Mouse (Mus musculus) large intestine, adult 2 months (tissue): ENCODE data around the gene Cped1. TPM values are rescaled to one million over a fixed set of nuclear protein-coding genes. Genes with fewer than 3 reads are reported as not detected.
"Not testable (repeated sequence)": the region's sequence is repeated elsewhere in the genome, so short reads cannot be mapped to it uniquely, and the experiment has no call there.

Experiments used
- DNase-seq: peaks from one replicate; pipeline ENCODE4 v3.0.0-alpha.2; 2012; ENCODE audit warnings: low read depth, low spot score
- WGBS: fragments of 180-500 bp; shearing (Covaris S2); methylation state at CpG from one replicate; pipeline ENCODE4 v1.1.7; 2018; 5-methylcytosine and 5-hydroxymethylcytosine counted together
- polyA plus RNA-seq: library from polyadenylated mRNA; depleted of rRNA; stranded (reverse); fragments of >200 nt; gene quantifications from 2 replicates; pipeline ENCODE4 v1.2.3, GENCODE M21; 2012

The Cped1 gene
- polyA plus RNA-seq, 1 experiment = 3.9 TPM

DNA sequence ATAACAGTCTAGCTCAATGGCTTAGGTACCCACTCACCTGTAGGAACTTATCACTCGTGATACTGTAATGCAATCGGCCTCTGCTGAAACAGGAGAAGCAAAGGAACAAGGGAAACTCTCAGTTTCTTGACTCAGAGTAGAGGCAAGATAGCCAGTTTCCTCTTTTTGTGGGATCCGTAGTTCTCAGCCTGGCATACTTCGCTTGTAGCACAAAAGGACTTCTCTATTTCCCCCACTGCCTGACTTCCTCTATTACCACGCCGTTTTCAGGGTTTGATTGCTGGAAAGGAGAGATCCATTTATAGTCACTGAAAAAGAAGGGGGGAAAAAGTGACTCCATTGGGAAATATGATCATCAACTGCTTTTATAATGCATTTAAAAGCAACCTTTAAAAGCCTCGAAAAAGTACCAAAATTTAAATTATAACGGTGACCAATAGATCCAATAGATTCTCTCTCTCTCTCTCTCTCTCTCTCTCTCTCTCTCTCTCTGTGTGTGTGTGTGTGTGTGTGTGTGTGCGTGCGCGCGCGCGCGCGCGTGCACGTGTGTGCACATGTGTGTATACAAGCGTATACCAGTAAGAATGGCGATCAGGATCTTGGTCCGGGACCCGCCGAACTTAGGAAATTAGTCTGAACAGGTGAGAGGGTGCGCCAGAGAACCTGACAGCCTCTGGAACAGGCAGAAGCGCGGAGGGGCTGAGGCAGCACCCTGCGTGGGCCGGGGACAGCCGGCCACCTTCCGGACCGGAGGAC, 139.0 kb downstream of the Cped1 start:
- 89% methylated on average over 24 of the region's 31 CpGs for WGBS
- not testable (repeated sequence) for DNase-seq

DNA sequence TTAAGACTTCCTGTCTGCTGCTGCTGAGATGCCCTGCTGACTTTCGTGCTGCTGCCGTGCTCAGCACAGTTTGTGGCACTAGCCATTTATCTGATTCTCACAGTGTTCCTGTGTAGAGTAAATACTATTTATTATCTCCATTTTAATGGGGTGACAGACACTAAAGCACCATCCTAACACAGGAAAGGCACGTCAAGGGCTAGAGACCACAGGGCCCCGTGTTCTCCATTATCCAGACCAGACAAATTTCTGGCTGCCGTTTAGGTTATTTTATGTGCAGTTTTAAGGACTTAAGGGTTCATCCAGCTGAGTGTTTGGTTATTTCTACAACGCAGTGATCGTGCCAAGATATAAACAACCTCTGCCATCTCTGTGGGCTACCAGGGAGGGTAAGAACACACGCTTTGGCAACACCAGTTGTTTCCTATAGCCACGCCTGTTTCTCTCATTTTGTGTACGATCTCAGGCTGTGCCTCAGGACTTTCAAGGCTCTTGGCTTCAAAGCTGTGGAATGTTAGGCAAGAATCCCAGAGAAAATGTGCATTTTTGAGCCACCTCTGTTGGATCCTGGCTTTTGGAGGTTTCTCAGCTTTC, 149.4 kb downstream of the Cped1 start:
- WGBS = 40% methylated on average over 10 of the region's 10 CpGs

DNA sequence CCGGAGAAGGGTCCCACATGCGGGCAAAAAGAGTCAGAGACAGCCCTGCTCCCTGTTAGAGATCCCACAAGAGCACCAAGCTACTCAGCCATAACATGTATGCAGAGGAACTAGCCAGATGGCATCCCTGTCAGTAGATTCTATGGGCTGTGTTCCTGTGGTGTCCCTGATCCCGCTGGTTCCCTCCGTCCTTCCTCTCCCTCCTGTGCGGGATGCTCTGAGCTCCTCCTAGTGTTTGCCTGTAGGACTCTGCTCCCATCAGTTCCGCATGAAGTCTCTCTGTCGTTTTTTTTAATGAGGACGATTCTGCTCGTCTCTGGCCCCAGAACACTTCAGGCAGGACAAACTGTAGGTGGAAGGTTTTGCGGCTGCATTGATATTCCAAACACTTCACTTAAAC, 151.1 kb downstream of the Cped1 start:
- WGBS = 69% methylated on average over 10 of the region's 10 CpGs
- DNase-seq = no peak

More for the DNA sequence above, 149.4 kb downstream of the Cped1 start:
- no peak for DNase-seq

DNA sequence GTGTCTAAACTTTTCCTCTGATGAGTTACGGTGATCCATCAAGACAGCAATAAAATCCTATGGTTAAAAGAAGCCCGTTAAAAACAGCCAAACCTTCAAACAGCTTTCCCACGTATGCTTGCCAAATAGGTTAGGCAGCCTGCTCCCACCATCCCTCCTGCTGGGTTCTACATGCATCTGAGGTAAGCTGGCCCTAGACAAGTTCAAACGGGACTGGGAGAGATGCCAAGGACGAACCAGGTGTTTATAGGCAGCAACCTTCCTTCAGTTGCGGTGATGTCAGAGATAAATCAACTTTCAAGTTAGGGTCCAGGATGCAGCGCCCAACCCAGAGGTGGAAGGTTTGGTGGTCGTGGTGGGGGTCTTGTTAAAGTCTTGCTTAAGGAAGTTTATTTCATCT, 155.1 kb downstream of the Cped1 start:
- WGBS = 26% methylated on average over 8 of the region's 8 CpGs
- no peak for DNase-seq

DNA sequence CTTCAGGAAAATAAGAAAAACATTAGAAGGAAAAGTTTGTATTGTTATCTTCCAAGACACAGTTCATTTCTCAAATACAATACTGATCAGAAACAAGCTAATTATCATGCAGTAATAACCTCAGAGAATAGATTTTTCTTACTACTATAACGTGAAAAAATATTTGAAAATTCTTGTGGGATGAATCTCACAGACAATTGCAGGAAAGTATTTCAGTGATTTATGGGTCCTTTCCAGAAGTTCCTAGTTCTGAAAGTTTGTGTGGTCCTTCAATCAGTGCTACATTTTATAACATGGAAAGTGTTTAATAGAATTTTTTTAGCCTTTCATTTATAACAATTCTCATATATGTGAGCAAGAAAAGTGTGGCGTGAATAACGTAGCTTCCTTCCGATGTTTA, 161.5 kb downstream of the Cped1 start:
- no peak for DNase-seq
- WGBS = 86% methylated on average over 4 of the region's 4 CpGs

DNA sequence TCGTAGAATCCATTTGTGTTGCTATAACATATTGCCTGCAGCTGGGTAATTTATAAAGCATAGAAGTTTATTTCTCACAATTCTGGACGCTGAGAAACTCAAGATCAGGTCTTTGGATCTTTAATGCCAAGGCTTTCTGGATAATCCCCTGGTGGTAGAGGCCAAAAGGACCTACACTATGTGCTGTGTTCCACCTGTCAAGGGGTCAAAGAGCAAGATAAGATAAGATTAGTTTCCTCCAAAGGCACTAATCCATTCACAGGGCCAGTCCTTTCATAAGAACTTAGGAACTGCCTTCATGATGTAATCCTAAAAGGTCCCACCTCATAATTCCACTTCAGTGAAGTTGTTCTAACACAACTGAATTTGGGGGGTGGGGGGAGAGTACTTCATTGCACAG, 162.8 kb downstream of the Cped1 start:
- no peak for DNase-seq
- WGBS = 82% methylated on average over 2 of the region's 2 CpGs

DNA sequence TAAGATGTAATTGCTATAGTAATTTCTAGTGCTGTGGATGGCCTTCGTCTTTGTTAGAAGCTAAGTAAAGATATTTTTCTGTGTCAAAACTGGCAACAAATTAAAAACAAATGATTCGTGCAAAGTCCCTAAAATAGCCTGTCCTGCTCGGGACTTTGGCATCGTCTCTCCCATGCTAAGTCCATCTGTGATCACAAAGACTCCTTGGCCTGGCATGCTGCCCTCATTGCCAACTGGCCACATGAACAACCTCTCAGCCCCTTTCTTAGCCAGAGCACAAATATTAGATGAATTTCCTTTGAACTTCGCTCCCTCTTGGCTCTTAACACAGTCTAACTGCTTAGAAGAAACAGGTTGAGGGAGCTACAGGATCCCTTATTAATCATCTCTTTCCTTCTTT, 171.7 kb downstream of the Cped1 start:
- 57% methylated on average over 5 of the region's 5 CpGs for WGBS
- no peak for DNase-seq

DNA sequence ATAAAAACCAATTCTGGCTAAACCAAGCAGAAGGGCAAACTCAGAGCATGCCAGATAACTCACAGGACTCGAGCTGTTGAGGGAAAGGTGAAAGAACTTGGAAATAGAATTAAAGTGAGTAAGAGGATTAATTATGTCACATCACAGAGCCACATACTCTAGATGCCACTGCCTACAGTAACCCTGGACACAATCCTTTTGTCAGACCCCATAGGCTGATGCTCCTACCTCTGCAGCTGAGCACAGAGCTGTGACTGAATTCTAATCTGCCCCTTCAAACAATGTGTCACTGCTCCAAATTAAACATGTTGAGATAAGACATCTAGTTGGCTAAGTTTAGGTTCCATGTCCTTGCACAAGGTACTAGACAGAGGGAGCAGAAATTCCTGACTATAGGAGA, 176.2 kb downstream of the Cped1 start:
- no peak for DNase-seq
- WGBS = 46% methylated on average over 1 of the region's 1 CpGs

DNA sequence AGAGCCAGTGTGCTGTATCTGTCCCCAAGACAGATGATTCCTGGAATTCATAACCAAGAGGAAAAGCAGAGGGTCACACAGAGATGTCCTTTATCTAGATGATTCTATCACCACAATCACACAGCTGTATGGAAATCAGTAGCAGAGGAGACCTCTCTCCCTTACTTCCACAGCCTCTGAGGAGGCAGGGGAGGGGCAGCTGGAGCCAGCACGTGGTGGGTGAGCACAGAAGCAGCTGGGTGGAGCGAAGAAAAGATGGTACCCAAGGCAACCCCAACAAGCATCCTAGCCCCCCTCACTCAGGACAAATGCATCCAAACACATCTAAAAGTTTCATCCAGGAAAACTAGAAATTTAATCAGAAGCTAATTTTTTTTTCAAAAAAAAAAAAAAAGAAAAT, 182.7 kb downstream of the Cped1 start:
- DNase-seq = no peak
- 60% methylated on average over 2 of the region's 2 CpGs for WGBS

DNA sequence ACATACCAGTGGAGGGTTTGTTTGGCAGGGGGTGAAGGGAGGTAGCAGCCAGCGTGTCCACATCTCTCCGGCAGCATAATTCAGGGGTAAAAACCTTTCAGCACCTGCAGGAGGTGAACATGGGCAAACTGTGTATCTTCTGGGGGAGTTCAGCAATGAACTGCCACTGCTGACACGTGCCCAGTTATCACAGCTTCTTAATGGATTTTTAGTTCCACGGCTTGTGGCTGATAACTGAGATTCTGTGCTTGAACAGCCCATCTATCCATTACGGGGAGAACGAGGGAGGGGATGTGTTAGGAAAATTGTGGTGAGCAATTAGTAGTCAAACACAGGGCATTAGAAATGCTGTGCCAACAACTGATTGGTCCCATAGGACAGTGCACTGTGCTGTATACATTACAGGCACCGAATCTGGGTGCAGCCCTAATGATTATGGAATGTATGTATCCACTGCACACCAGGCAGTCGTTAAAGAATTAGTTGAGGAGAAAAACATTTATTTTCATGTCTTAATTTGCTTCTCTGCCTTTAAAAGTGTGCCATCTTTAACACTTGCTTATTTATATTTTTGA, 193.1 kb downstream of the Cped1 start:
- WGBS = 79% methylated on average over 8 of the region's 8 CpGs
- DNase-seq = no peak

DNA sequence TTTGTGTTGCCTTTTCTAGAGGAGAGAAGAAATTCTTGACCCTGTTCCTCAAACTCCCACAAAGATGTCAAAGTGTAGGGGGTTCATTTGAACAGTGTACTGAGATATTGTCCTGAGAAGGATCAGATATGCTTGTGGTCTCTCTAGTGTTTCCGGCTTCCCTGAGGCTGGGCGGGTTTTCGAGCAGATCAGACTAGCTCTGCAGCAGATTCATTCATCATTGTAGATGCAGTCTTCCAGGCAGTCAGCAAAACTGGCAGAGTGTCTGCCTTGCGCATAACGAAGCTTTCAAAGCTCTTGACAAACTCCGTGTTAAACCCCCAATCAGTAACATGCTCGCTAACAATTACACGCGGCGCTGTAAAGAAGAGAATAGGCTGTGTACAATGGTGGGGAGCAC, 194.6 kb downstream of the Cped1 start:
- WGBS = 84% methylated on average over 10 of the region's 10 CpGs
- no peak for DNase-seq

DNA sequence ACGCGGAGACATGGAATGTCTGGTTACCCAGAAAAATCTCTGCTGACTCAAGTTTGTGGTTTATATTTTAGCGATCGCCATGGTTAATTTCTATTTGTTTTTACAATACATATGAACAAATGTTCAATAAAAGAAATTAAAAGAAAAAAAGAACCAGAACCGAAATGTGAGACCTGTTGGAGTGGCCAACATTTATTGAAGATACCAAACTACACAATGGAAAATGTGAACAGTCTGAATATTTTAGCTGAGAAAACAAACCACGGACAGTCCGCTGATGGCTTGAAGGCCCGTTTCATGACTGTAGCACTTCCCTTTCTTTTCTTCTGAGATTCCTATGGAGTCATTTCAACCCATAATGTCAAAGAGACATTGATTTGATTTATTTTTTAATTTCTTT, 201.3 kb downstream of the Cped1 start:
- no peak for DNase-seq
- WGBS = 86% methylated on average over 8 of the region's 8 CpGs

DNA sequence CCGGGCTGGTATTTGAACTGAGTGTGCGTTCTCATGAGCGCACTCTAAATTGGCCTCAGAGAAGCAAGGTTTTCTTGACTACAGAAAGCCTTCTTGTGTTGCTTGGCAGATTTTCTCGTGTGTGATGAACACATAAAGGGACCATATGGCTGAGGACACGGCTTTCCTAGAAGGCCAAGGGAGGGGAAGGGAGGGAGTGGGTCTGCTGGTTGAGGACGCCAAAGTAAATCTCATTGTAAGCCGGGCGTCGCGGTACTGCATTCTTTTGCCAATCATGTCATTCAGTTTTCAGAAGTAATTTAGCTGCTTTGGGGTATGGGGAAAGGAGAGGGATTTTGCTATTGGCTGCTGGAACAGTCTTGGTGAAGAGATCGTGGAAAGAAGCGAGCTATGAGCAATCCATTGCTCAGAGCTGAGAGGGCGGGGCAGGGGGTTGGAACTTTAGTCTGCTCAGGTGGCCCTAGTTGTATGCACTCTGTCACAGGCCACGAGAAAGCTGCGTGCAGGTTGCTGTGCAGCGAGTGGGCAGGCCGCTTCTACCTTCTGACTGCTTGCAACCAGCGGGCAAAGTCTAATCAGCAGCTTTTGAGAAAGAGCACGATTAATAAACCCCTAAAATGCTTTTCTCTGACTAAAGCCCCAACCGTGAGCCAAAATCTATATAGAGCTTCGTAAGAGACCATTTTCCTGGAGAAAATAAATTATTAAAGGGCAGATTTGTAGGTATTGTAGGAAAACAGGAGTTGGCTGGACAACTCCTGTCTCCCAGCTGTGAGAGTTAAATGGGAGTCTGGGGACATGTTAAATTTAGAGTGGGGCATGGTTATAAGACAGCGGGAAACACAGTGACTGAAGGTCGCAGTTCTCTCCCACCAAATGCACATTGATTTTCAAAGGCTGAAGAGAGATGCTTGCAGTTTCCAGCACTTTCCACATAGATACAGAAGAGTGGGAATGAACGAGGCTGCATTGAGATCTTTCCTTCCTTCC, 203.9 kb downstream of the Cped1 start:
- 56% methylated on average over 24 of the region's 24 CpGs for WGBS

DNA sequence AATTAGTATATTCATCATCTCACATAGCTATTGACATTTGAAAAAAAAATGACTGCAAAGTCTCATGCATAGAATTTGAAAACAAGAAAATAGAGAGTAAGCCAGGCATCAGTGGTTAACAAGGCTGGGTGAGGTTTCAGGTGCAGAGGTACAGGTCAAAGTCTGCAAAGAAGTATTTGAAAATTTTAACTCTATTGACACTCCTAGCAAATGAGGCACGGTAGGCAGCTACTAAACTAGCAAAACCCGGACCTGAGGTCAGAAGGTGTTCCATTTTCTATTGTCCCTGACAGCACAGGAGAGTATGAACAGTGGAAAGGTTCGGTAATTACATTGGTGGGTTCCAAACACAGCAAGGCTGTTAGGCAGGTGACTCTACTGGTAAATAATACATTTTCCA, 212.9 kb downstream of the Cped1 start:
- WGBS = 32% methylated on average over 3 of the region's 3 CpGs
- DNase-seq = no peak

More for the DNA sequence above, 203.9 kb downstream of the Cped1 start:
- DNase-seq = no peak

DNA sequence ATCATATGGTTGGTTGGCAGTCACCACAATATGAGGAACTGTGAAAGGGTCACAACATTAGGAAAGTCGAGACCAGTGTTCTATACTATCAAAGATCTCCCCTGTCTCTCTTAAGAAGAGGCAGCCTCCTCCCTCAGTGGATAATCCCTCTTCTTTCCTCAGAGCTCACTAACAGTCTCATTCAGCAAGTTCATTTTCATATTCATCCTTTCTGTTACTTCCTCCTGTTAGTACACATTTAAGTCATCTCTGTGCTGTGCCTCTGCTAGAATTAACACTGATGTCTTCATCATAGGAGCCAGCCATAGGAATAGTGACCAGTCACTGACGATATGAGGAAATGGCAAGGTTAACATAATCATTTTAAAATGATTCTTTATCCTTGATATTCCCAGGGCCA, 213.8 kb downstream of the Cped1 start:
- DNase-seq = no peak
- 89% methylated on average over 2 of the region's 2 CpGs for WGBS

DNA sequence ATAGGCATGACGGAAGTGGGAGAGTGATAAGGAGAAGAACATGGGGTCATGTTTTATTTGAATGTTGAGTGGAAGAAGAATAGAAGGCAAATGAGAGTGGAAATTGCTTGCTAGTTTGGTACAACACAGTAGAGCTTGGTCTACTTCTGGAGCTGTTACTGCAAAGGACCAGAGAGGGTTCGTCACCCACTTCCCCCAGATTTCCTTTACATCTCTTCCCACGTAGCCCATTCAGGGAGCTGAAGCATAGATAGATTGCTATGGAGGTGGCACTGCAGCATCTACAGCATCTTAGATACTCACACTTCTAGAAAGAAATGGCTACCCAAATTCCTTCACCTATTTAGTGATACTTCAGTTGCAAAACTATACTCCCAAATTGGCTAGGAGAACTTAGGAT, 214.4 kb downstream of the Cped1 start:
- WGBS = 91% methylated on average over 3 of the region's 3 CpGs
- DNase-seq = no peak

DNA sequence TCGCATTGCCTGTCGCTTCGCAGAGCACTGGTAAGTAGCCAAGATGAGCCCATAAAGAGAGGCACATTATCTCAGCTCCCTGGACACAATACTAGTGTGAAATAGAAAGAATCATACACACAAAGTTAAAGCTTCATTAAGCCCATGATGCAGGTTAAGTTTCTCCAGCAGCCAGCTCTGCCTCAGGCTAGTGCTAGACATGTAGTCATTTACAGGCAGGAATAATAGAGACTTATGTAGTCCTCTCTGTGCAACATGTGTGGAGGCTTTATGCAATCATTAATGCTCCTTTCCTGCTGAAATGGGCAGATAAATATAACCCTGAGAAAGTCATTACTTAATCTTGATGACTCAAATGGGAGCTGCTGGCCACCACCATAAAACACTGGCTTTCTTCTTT, 216.2 kb downstream of the Cped1 start:
- WGBS = 73% methylated on average over 3 of the region's 3 CpGs

DNA sequence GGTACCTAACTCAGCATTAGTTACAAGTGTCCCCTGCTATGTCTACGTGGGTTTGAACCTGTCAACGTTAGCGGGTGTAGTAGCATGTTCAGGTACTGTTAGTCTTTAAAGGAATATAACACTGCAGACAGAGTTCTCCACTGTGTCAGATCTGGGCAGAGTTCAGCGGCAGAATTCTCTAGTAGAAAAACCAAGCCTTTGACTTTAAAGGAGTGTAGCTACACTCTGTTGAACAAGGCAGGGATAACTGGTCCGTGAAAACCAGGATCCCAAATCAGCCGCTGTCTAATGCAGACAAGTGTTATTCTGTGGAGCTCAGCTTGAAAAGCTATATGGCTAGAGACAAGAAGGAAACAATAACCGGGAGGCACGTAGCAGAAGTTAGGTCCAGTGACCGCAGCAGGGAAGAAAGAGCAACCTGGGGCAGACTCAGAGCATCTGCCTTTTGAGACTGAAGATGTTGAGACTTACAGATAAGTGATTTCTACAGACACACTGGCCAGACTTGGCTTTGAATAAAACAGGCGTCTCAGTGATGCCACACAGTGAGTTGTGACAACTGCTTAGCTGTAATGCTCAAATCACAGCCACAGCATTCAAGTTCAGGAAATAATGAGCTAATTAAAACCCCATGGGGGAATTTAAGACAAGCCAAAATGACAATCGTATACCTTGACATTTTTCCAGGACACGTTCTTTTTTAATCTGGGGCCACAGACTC, 219.5 kb downstream of the Cped1 start:
- DNase-seq = no peak
- WGBS = 78% methylated on average over 12 of the region's 12 CpGs

More for the DNA sequence above, 216.2 kb downstream of the Cped1 start:
- no peak for DNase-seq

DNA sequence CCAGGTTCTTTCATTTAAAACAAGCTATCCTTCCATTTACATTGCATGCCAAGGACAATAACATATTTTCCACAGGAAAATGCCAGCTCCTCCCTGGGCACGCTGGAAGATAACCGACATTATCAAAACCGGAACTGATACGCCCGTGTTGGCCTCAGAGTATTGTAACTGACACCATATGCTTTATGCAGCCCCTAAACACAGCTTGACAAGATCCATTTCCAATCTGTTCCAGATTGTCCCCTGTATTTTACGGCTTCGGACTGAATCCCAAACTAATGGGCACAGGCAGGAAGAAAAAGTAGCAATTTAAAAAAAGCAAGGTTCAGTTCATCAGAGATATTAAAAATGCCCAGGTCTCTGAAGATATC, 220.0 kb downstream of the Cped1 start:
- no peak for DNase-seq
- 71% methylated on average over 7 of the region's 7 CpGs for WGBS
